Comparison of ENCODE assay signal across 26 mouse cellular contexts in genomic region chr8:86834496-86835260, GRCm38 (mm10). TPM values are rescaled to one million over a fixed set of nuclear protein-coding genes. Genes with fewer than 3 reads are reported as not detected.
DNase-seq lines count a peak whose midpoint lies in the region; ATAC-seq and TF ChIP-seq lines count a peak whose summit lies in the region.
"Had no signal": no experiment of that assay in that cellular context is flagged by ENCODE, and none has a peak within 500 bp of the region (broad histone marks: within the 10 kb centered on the region; RNA-seq: fewer than 3 reads in every experiment).

No protein-coding gene starts in this region.

- peaks cover 8% of the 10 kb centered on the region; the same call in 1 of the 2 replicates for H3K4me1 ChIP-seq in heart, embryonic 15.5 days (replicated peaks)
- no peaks in the 10 kb centered on the region for H3K4me1 ChIP-seq in liver, postnatal 0 days (ENCODE audit: insufficient read depth)
- H3K4me1 ChIP-seq in intestine, embryonic 16.5 days (ENCODE audit: control insufficient read depth, insufficient read depth, low read length): no peaks in the 10 kb centered on the region
- H3K4me1 ChIP-seq: embryonic facial prominence, embryonic 15.5 days; forebrain, embryonic 15.5 days; midbrain, embryonic 15.5 days had no signal

- H3K4me2 ChIP-seq in heart, embryonic 15.5 days: no peak overlapping the region
- no peak overlapping the region for H3K4me2 ChIP-seq in liver, postnatal 0 days (ENCODE audit: low read depth, low read length)
- no peak overlapping the region for H3K4me2 ChIP-seq in intestine, embryonic 16.5 days (ENCODE audit: low read depth, low read length)
- H3K4me2 ChIP-seq: embryonic facial prominence, embryonic 15.5 days; forebrain, embryonic 15.5 days; hindbrain, embryonic 14.5 days; liver, embryonic 13.5 days; lung, embryonic 14.5 days; midbrain, embryonic 15.5 days had no signal

- TF ChIP-seq CTCF in liver, postnatal 0 days (IDR thresholded peaks at IDR 0.05; ENCODE audit: low read depth): no peak

- H3K9me3 ChIP-seq in heart, embryonic 15.5 days (replicated peaks): no peaks in the 10 kb centered on the region
- no peaks in the 10 kb centered on the region for H3K9me3 ChIP-seq in liver, postnatal 0 days (ENCODE audit: low read length)
- no peaks in the 10 kb centered on the region for H3K9me3 ChIP-seq in intestine, embryonic 16.5 days (ENCODE audit: control insufficient read depth, low read length)
- H3K9me3 ChIP-seq: embryonic facial prominence, embryonic 15.5 days; forebrain, embryonic 15.5 days; midbrain, embryonic 15.5 days had no signal

- no peak overlapping the region for H3K9ac ChIP-seq in heart, embryonic 15.5 days
- no peak overlapping the region for H3K9ac ChIP-seq in liver, postnatal 0 days (replicated peaks)
- no peak overlapping the region for H3K9ac ChIP-seq in intestine, embryonic 16.5 days (ENCODE audit: low read depth, low read length)
- H3K9ac ChIP-seq: embryonic facial prominence, embryonic 15.5 days; forebrain, embryonic 15.5 days; hindbrain, embryonic 14.5 days; liver, embryonic 13.5 days; lung, embryonic 14.5 days; midbrain, embryonic 15.5 days had no signal

- H3K4me3 ChIP-seq in heart, embryonic 15.5 days: no peak overlapping the region
- no peak overlapping the region for H3K4me3 ChIP-seq in liver, postnatal 0 days (ENCODE audit: low read depth, low read length)
- H3K4me3 ChIP-seq in intestine, embryonic 16.5 days (ENCODE audit: low read length): no peak overlapping the region
- H3K4me3 ChIP-seq: embryonic facial prominence, embryonic 15.5 days; forebrain, embryonic 15.5 days; left cerebral cortex, adult 2 months; liver, embryonic 13.5 days; megakaryocyte, embryonic 14.5 days; midbrain, embryonic 15.5 days had no signal

- DNase-seq in heart, adult 11 months: peak; percentile 86
- no peak for DNase-seq in heart, adult 18-20 months
- DNase-seq in heart, postnatal 4 days: no peak
- DNase-seq in NIH3T3 (ENCODE audit: low read depth): peak; percentile 42
- DNase-seq in liver, postnatal 0 days: no peak
- DNase-seq: adrenal gland, adult 2 months; cerebellum, adult 18-20 months; cerebellum, postnatal 25 days; embryo, embryonic 11 days; gastrocnemius, postnatal 14 days; heart, postnatal 36 days; kidney, adult 8-10 months; kidney, postnatal 10 days; liver, embryonic 13.5 days; lung, embryonic 14.5 days; thymus, postnatal 25 days had no signal

- no peaks in the 10 kb centered on the region for H3K27me3 ChIP-seq in heart, embryonic 15.5 days
- H3K27me3 ChIP-seq in liver, postnatal 0 days (ENCODE audit: insufficient read depth, low read length): no peaks in the 10 kb centered on the region
- no peaks in the 10 kb centered on the region for H3K27me3 ChIP-seq in intestine, embryonic 16.5 days (replicated peaks; ENCODE audit: control insufficient read depth, insufficient read depth, low read length)
- H3K27me3 ChIP-seq: embryonic facial prominence, embryonic 15.5 days; forebrain, embryonic 15.5 days; liver, embryonic 13.5 days; midbrain, embryonic 15.5 days had no signal

- H3K27ac ChIP-seq in heart, embryonic 15.5 days: no peak overlapping the region
- no peak overlapping the region for H3K27ac ChIP-seq in liver, postnatal 0 days (ENCODE audit: low read depth)
- H3K27ac ChIP-seq in intestine, embryonic 16.5 days (ENCODE audit: low read length): no peak overlapping the region
- H3K27ac ChIP-seq: embryonic facial prominence, embryonic 15.5 days; forebrain, embryonic 15.5 days; hindbrain, embryonic 14.5 days; left cerebral cortex, adult 2 months; liver, embryonic 13.5 days; midbrain, embryonic 15.5 days had no signal

- 0 out of 2 replicates have a peak, but pooled peaks have one; percentile 51 for ATAC-seq in heart, embryonic 15.5 days (replicated peaks; ENCODE audit: insufficient number of reproducible peaks, insufficient read depth, low FRiP score, low read depth)
- ATAC-seq in megakaryocyte progenitor cell, adult 5-6 weeks (replicated peaks; ENCODE audit: poor library complexity): peak; percentile 32; the same call in 1 of the 2 replicates
- ATAC-seq in liver, postnatal 0 days: no peak
- no peak for ATAC-seq in intestine, embryonic 16.5 days
- ATAC-seq: forebrain, embryonic 15.5 days; inflammation-experienced regulatory T-cells, adult 6 months; midbrain, embryonic 15.5 days had no signal

- no peak for TF ChIP-seq EP300 in liver, postnatal 0 days (IDR thresholded peaks at IDR 0.05; ENCODE audit: low read depth)

- no peaks in the 10 kb centered on the region; the same call in 1 of the 2 replicates for H3K36me3 ChIP-seq in heart, embryonic 15.5 days
- no peaks in the 10 kb centered on the region for H3K36me3 ChIP-seq in liver, postnatal 0 days (replicated peaks; ENCODE audit: insufficient read depth, low read length)
- no peaks in the 10 kb centered on the region for H3K36me3 ChIP-seq in intestine, embryonic 16.5 days (ENCODE audit: control insufficient read depth, insufficient read depth, low read length)
- H3K36me3 ChIP-seq: liver, embryonic 13.5 days; midbrain, embryonic 15.5 days had no signal

- whole genome bisulfite sequencing in heart, embryonic 15.5 days: 48% methylated on average over 8 of the region's 8 CpGs
- WGBS in liver, postnatal 0 days (ENCODE audit: insufficient replicate concordance): 69% methylated on average over 8 of the region's 8 CpGs
- WGBS in intestine, embryonic 16.5 days: 88% methylated on average over 8 of the region's 8 CpGs

RNA-seq across cellular contexts. Expression of gene N4bp1, which starts 50.4 kb away (rescaled TPM):
- total RNA-seq in heart, adult 18-20 months (2021): 10 to 100 TPM; 16.9 to 17.0 TPM
- 5.5 and 6.7 TPM in 2 replicates for polyA plus RNA-seq in heart, embryonic 15.5 days (2015; fragmentation: Nextera tagmentation; extraction: Ambion mirVana)
- 10 to 100 TPM; 23.3 to 24.0 TPM for total RNA-seq in heart, postnatal 4 days (2021)
- total RNA-seq in megakaryocyte progenitor cell, adult 5-6 weeks (2015): 21.9 and 24.0 TPM in 2 replicates
- 15.8 and 19.6 TPM in 2 replicates for total RNA-seq in megakaryocyte progenitor cell, adult 5-6 weeks (2017)
- polyA plus RNA-seq in liver, postnatal 0 days (2015; fragmentation: Nextera tagmentation; extraction: Ambion mirVana): 2.3 and 2.6 TPM in 2 replicates
- 4.9 and 5.8 TPM in 2 replicates for polyA plus RNA-seq in intestine, embryonic 16.5 days (2015; fragmentation: Nextera tagmentation; extraction: Ambion mirVana)

Comparison
In these comparisons a context has a peak if more than half of its experiments do, and no peak if none do; other contexts are left out.
1. DNase-seq: peak in heart, adult 11 months (single experiment) and NIH3T3 (single experiment); none in heart, adult 18-20 months (0 of 2), heart, postnatal 4 days (single experiment) and liver, postnatal 0 days (single experiment).
2. ATAC-seq: peak in heart, embryonic 15.5 days (single experiment) and megakaryocyte progenitor cell, adult 5-6 weeks (single experiment); none in liver, postnatal 0 days (single experiment) and intestine, embryonic 16.5 days (single experiment).